Mouse (Mus musculus): ENCODE results near the gene Klhdc7b.
A peak's percentile ranks its signal among the peaks of the same experiment; 100 is the strongest.

GRCm38 (mm10) chr15:89429352-89430221, 44.9 kb downstream of the Klhdc7b start, which contains the start of the genes C730034F03Rik, Gm44502 and Chkb:
- TF ChIP-seq CTCF (IDR thresholded peaks at IDR 0.05; ENCODE audit: low read depth, low read length): no peak
- peak; percentile 78; the same call in 1 of the 2 replicates for TF ChIP-seq POLR2AphosphoS5 (IDR thresholded peaks at IDR 0.05; ENCODE audit: insufficient replicate concordance, low read depth, low read length)
- no peak for TF ChIP-seq GATA1 (IDR thresholded peaks at IDR 0.05; ENCODE audit: borderline replicate concordance, low read length)

Data from G1E (cell line).